22 mouse cellular contexts compared by ENCODE assay signal in the genomic region with DNA sequence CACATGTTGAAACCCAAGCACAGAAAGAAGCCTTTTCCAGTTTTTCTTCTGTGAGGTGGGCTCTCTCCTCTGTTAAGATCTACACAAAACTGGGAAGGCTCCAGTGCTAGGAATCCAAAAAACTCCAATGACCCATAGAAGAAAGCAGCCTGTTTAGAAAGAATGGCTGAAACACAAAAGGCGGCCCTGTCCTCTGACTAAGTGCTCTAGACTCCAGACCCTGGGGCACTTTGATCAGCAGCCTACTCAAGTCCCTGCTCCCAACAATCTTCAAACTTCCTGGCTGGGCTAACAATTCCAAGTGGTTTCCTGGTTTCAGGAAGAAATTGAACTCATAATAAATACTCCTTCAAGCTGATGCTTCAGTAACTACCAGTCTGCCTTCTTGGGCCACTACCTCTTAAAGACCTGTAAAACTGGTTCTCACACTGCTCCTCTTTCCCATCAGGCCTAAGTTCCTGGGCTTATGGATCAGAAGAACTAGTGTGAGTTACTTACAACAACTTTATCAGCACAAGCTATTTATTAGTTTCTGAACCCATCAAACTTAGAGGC. TPM values are rescaled to one million over a fixed set of nuclear protein-coding genes. Genes with fewer than 3 reads are reported as not detected.
DNase-seq lines count a peak whose midpoint lies in the region; ATAC-seq and TF ChIP-seq lines count a peak whose summit lies in the region.
"Had no signal": no experiment of that assay in that cellular context is flagged by ENCODE, and none has a peak within 500 bp of the region (broad histone marks: within the 10 kb centered on the region; RNA-seq: fewer than 3 reads in every experiment).

No protein-coding gene starts in this region.

- ATAC-seq in kidney, postnatal 0 days (replicated peaks; ENCODE audit: low FRiP score, low read depth) = no peak
- peak; percentile 31; the same call in 1 of the 2 replicates for ATAC-seq in lung, embryonic 15.5 days (ENCODE audit: borderline replicate concordance, extremely low read depth, low FRiP score, low TSS enrichment)
- ATAC-seq in stomach, postnatal 0 days (ENCODE audit: low FRiP score, low TSS enrichment) = no peak
- ATAC-seq: CD4-positive, CD25-positive, alpha-beta regulatory T cell, adult 4 months; forebrain, embryonic 13.5 days; hindbrain, postnatal 0 days had no signal

- DNase-seq in embryo, embryonic 10.5 days (ENCODE audit: low spot score) = peak; percentile 5
- no peak for DNase-seq in embryo, embryonic 11 days
- DNase-seq in kidney, postnatal 0 days (ENCODE audit: low spot score) = peak; percentile 9
- DNase-seq in kidney, postnatal 10 days = no peak
- no peak for DNase-seq in stomach, postnatal 0 days (ENCODE audit: low spot score)
- DNase-seq in neural tube, embryonic 10.5 days (ENCODE audit: extremely low spot score, low spot score) = no peak
- DNase-seq in gastrocnemius, postnatal 25 days = no peak
- DNase-seq: cerebellum, adult 18-20 months; cerebellum, postnatal 25 days; gastrocnemius, postnatal 10 days; heart, postnatal 4 days; kidney, adult 18-20 months; layer of hippocampus, postnatal 36 days; retina, postnatal 1 day had no signal

- TF ChIP-seq EP300 in stomach, postnatal 0 days (optimal IDR thresholded peaks at IDR 0.05) = no peak

- H3K27me3 ChIP-seq in kidney, postnatal 0 days (ENCODE audit: insufficient read depth, low read length) = no peaks in the 10 kb centered on the region
- H3K27me3 ChIP-seq in lung, embryonic 15.5 days = no peaks in the 10 kb centered on the region
- H3K27me3 ChIP-seq in stomach, postnatal 0 days (ENCODE audit: control insufficient read depth, insufficient read depth, low read length) = no peaks in the 10 kb centered on the region
- H3K27me3 ChIP-seq: forebrain, embryonic 13.5 days; heart, embryonic 15.5 days; liver, embryonic 15.5 days; megakaryocyte, embryonic 14.5 days had no signal

- H3K4me2 ChIP-seq in kidney, postnatal 0 days (ENCODE audit: low read length) = no peak overlapping the region
- H3K4me2 ChIP-seq in lung, embryonic 15.5 days = no peak overlapping the region
- H3K4me2 ChIP-seq in stomach, postnatal 0 days (replicated peaks; ENCODE audit: low read depth) = no peak overlapping the region
- H3K4me2 ChIP-seq: forebrain, embryonic 13.5 days; heart, embryonic 15.5 days; liver, embryonic 15.5 days had no signal

- no peak for TF ChIP-seq CTCF in kidney, postnatal 0 days (IDR thresholded peaks at IDR 0.05; ENCODE audit: low read depth)
- no peak for TF ChIP-seq CTCF in stomach, postnatal 0 days (IDR thresholded peaks at IDR 0.05; ENCODE audit: low read depth)

- peaks cover 5% of the 10 kb centered on the region for H3K36me3 ChIP-seq in kidney, postnatal 0 days (ENCODE audit: insufficient read depth, low read length)
- H3K36me3 ChIP-seq in lung, embryonic 15.5 days = 0 out of 2 replicates have a peak, but pooled peaks cover 3% of the 10 kb centered on the region
- no peaks in the 10 kb centered on the region for H3K36me3 ChIP-seq in stomach, postnatal 0 days (ENCODE audit: control insufficient read depth, insufficient read depth, low read length)

- peak overlapping the region; percentile 43; the same call in 1 of the 2 replicates for H3K27ac ChIP-seq in kidney, postnatal 0 days
- H3K27ac ChIP-seq in lung, embryonic 15.5 days = peak overlapping the region; percentile 64; the same call in 1 of the 2 replicates
- H3K27ac ChIP-seq in stomach, postnatal 0 days (replicated peaks) = 0 out of 2 replicates have a peak overlapping the region, but pooled peaks have one; percentile 25
- H3K27ac ChIP-seq: forebrain, embryonic 13.5 days; heart, embryonic 15.5 days; hindbrain, postnatal 0 days; liver, embryonic 15.5 days had no signal

- no peak overlapping the region for H3K4me3 ChIP-seq in kidney, postnatal 0 days (replicated peaks; ENCODE audit: low read depth, low read length)
- H3K4me3 ChIP-seq in lung, embryonic 15.5 days = no peak overlapping the region
- no peak overlapping the region for H3K4me3 ChIP-seq in stomach, postnatal 0 days (ENCODE audit: low read depth, low read length)
- H3K4me3 ChIP-seq: erythroblast, embryonic 14.5 days; forebrain, embryonic 13.5 days; heart, embryonic 15.5 days; liver, embryonic 15.5 days; megakaryocyte, embryonic 14.5 days had no signal

- no peak overlapping the region for H3K9ac ChIP-seq in kidney, postnatal 0 days (ENCODE audit: low read depth, low read length)
- H3K9ac ChIP-seq in lung, embryonic 15.5 days = no peak overlapping the region
- no peak overlapping the region for H3K9ac ChIP-seq in stomach, postnatal 0 days (ENCODE audit: low read length)
- H3K9ac ChIP-seq: forebrain, embryonic 13.5 days; heart, embryonic 15.5 days; liver, embryonic 15.5 days had no signal

- no peaks in the 10 kb centered on the region for H3K4me1 ChIP-seq in kidney, postnatal 0 days (replicated peaks; ENCODE audit: insufficient read depth, low read length)
- no peaks in the 10 kb centered on the region for H3K4me1 ChIP-seq in lung, embryonic 15.5 days
- no peaks in the 10 kb centered on the region for H3K4me1 ChIP-seq in stomach, postnatal 0 days (replicated peaks; ENCODE audit: control insufficient read depth, insufficient read depth)
- H3K4me1 ChIP-seq: forebrain, embryonic 13.5 days; heart, embryonic 15.5 days; liver, embryonic 15.5 days had no signal

- whole genome bisulfite sequencing in kidney, postnatal 0 days = 96% methylated on average over 1 of the region's 1 CpGs
- WGBS in lung, embryonic 15.5 days = 64% methylated on average over 1 of the region's 1 CpGs
- 86% methylated on average over 1 of the region's 1 CpGs for WGBS in stomach, postnatal 0 days

- H3K9me3 ChIP-seq in kidney, postnatal 0 days (replicated peaks; ENCODE audit: low read length) = no peaks in the 10 kb centered on the region
- no peaks in the 10 kb centered on the region for H3K9me3 ChIP-seq in lung, embryonic 15.5 days
- H3K9me3 ChIP-seq in stomach, postnatal 0 days (ENCODE audit: control insufficient read depth, low read length) = no peaks in the 10 kb centered on the region
- H3K9me3 ChIP-seq: forebrain, embryonic 13.5 days; heart, embryonic 15.5 days; liver, embryonic 15.5 days; megakaryocyte, embryonic 14.5 days had no signal

RNA-seq across cellular contexts. Expression of a gene that starts 45.4 kb away (rescaled TPM):
- 13.2 and 15.5 TPM in 2 replicates for polyA plus RNA-seq in kidney, postnatal 0 days (2015; fragmentation: Nextera tagmentation; extraction: Ambion mirVana)
- polyA plus RNA-seq in lung, embryonic 15.5 days (2015; fragmentation: Nextera tagmentation; extraction: Ambion mirVana) = 18.4 and 20.6 TPM in 2 replicates
- polyA plus RNA-seq in stomach, postnatal 0 days (2015; fragmentation: Nextera tagmentation; extraction: Ambion mirVana) = 8.4 and 9.0 TPM in 2 replicates
- 10 to 100 TPM; 14.8 to 15.5 TPM for total RNA-seq in gastrocnemius, postnatal 25 days (2021)

Comparison
In these comparisons a context has a peak if more than half of its experiments do, and no peak if none do; other contexts are left out.
1. DNase-seq: peak in embryo, embryonic 10.5 days (single experiment) and kidney, postnatal 0 days (single experiment); none in embryo, embryonic 11 days (single experiment), kidney, postnatal 10 days (single experiment), stomach, postnatal 0 days (single experiment), neural tube, embryonic 10.5 days (single experiment) and gastrocnemius, postnatal 25 days (single experiment).
2. Peak in every context shown above with its lines, with median percentiles within 50 percentile points of each other: H3K27ac ChIP-seq.